Mouse (Mus musculus): ENCODE data around the gene Ppm1d. TPM values are rescaled to one million over a fixed set of nuclear protein-coding genes. Genes with fewer than 3 reads are reported as not detected.
A peak's percentile ranks its signal among the peaks of the same experiment; 100 is the strongest.

Gene Ppm1d
- 10 to 100 TPM; 16.2 to 16.6 TPM for total RNA-seq (2021)
- long read RNA-seq, experiment 1, transcript Ppm1d-201 (6 exons, 2,899 nt): major isoform, 17 of 22 reads
- long read RNA-seq, experiment 1, partial matches to known transcripts: 3 of 22 reads
- long read RNA-seq, experiment 1, other reads (novel, unspliced or antisense): 2 of 22 reads
- long read RNA-seq, experiment 2, transcript Ppm1d-201 (6 exons, 2,899 nt): major isoform, 10 of 11 reads
- long read RNA-seq, experiment 2, partial matches to known transcripts: 1 of 11 reads
- long read RNA-seq, experiment 2, other reads (novel, unspliced or antisense): 0 of 11 reads

DNA sequence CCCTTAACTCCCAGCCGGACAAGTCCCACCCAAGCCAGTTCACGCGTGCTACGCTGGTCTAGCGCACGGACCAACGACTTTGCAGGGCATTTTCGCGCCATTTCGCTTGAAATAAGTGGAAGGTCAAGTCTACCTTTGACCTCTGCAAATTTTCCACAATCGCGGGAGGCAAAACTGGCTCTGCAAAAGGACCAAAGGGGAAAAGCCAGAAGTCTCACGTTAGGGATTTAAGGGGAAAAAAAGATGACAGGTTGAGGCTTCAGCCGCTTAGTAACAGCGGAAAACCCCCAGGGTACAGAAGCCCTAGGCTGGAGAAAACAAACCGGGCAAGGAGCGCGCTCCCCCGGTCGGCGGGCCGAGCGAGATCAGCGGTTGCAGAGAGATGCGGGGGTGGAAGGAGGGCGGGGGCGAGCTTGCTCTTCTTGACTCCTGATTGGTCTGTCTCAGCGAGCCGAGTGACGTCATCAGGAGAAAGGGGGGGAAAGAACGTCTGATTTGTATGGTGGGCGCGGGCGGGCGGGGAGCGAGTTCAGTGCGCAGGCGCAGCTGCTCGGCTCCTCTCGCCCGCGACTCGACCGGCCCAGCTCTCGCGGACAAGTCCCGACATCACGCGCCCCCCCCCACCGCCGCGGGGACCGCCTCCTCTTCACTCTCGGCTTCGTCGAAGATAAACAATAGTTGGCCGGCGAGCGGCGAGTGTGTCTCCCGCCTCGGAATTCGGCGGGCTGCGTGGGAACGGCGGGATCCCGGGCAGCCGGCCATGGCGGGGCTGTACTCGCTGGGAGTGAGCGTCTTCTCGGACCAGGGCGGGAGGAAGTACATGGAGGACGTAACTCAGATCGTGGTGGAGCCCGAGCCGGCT, at the start of gene Ppm1d:
Gene Ppm1d (plus strand): TSS at position 532 of the 862 bp plus-strand sequence.
- peak; percentile 97 to 99 for DNase-seq

DNA sequence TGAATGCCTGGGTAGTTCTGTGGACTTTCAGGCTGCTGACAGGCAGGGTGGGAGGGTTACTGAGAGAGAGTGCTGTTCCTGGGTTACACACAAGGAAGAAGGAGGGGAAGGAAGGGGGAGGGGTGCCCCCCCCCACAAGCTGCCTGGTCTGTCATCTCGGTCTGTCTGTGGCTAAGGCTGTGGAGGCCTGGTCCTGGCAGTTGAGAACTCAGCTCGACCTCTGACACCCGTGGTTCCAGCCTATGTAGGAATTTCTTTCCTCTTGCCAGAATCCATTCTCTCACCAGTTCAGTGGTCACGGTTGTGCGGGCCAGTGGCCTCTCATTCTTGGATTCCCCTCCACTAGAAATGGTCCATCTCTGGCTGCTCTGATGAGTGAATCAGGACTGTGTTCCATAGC, 46.4 kb upstream of the Ppm1d start:
- DNase-seq: no peak

DNA sequence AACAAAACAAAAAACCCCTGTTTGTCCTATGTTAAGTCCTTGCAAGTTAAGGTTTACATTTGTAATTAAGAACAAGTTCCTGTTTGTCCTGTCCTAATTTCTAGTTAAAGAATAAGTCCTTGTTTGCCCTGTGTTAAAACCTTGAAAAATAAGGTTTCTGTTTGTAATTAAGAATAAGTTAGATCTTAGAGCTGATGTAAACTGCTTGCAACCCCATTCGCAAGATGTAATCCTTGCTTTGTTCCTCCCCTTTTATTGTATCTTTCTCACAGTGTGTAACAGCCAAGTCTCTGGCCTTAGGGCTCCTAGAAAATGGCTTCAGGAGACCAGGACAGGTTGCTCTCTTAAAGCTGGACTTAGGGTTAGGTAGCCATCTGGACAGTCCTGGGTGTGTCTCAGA, 43.7 kb upstream of the Ppm1d start:
- no peak for DNase-seq

DNA sequence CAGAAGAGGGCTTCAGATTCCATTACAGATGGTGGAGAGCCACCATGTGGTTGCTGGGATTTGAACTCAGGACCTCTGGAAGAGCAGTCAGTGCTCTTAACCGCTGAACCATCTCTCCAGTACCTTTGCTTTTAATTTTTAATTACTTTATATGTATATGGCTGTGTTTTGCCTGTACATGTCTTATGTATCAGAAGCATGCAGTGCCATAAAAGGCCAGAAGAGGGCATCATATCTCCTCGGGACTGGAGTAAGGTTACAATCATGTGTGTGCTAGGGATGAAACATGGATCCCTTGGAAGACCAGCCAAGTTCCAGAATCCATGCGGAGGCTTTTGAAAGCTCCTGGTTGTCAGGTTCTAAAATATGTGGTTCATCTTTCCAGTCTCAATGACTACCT, 40.4 kb upstream of the Ppm1d start:
- DNase-seq: peak; percentile 44 to 67

DNA sequence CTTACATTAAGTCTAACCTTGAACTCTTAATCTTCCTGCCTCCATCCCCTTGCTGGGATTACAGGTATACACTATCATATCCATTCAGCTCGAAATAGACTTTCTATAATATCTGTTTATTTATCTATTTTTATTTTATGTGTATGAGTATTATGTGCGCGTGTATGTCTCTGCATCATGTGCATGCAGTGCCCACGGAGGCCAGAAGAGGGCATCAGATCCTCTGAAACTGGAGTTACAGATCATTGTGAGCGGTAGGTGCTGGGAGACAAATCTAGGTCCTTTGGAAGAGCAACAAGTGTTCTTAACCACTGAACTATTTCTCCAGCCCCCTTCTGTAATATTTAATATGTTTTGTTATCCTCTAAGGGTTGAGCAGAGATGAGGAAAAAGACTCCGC, 37.7 kb upstream of the Ppm1d start:
- DNase-seq: no peak

DNA sequence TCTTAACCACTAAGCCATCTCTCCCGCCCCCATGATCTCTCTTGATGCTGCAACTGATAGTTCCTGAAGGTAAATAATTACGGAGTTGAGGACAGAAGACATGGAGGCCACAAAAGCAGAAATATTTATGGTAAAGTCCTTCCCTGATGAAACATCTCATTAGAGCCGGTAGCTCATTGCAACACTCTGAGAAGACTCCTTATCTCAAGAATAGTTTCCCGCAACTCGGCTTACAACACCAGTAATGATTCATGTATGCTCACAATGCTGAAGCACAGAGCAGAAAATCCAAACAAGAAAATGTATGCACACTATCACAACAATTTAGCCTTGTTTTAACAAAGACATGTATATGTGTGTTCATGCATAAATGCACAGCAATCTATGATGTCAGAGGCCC, 35.9 kb upstream of the Ppm1d start:
- no peak for DNase-seq

DNA sequence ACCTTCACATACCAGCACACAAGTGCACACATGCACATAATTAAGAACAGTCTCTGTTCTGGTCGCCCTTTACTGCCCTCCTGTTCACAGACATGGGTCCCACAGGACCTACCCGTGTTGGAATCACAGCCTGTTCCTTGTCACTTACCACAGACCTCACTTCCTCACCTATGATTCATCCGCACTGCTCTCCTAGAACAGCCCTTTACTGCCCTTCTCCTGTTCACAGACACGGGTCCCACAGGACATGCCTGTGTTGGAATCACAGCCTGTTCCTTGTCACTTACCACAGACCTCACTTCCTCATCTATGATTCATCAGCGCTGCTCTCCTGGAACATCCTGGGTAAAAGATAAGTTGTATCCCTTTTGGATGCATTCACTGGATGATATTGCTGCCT, 33.4 kb upstream of the Ppm1d start:
- no peak for DNase-seq

DNA sequence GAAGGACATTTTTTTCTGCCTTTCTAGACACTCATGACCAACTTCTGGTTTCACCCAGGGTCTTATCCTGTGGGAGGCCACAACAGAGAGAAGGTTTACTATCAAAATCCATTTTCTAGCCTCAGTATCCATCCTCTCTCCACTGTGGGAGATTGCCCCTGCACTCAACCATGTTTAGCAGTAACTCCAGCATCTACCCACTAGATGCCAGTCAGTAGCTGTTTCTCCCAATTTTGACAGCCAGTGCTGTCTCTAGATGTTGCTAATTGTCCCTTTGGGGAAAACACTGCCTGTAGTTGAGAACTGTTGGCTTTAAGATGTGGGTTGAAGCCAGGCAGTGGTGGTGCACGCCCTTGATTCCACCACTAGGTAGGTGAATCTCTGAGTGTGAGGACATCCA, 32.9 kb upstream of the Ppm1d start:
- no peak for DNase-seq

DNA sequence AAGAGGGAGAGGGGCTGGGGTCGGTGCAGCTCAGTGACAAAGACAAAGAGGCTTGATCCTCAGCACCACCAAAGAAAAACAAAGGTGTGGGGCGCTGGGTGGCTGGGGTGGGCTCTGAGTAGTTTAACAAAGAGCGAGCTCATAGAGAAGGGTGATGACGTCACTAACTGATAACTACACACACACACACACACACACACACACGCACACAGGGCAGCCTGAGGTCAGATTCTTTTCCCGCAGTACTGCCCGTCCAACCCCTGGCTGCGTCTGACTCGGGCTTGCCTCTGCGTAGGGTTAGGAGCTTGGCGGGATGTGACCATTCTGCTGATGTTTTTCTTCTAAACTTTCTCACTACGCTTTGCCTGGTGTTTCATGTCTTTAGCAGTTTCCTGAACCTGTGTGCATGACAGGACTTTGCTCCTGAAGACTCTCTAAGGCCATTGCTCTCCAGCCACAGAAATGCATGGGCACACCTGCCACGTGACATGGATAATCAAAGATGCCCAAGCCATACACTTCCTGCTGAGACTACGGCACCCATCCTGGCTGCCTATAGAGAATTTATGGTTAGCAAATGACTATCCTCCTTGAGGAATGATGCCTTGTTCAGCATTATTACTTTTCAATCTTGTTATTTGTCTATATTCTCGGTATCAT, 29.7 kb upstream of the Ppm1d start:
- DNase-seq: no peak

DNA sequence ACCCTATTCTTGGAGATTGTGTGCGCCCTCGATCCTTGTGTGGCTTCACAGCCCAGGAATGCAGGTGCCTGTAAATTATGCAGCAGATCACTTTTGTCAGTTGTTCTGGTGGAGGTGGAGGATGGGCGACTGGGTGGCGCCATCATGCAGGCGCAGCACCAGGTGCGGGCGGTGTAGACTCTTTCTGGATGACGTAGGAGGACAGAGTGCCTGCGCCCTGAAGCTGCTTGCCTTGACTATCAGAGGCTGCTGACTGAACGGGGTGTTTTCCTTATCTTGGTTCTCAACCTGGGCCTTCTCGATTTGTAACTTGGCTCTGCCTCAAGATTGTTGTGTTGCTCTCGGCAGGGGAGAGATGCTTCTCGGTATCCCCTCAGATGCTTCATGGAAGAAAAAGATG, 13.1 kb upstream of the Ppm1d start:
- DNase-seq: no peak

DNA sequence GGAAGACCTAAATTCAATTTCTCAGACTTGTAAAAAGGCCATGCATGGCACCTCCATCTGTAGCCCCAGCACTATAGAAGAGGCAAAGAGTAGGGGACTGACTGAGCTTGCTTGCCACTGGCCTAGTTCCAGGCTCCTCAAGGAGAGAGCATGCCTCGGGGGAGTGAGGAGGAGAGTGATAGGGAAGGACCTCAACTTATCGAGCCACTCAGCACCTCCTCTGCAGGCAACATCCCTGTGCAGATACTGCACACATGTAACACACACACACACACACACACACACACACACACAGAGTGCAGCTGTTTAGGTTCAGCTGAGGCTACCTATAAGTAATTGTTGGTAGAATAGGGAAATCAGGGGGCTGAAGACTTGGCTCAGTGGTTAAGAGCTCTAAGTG, 11.2 kb upstream of the Ppm1d start:
- no peak for DNase-seq

DNA sequence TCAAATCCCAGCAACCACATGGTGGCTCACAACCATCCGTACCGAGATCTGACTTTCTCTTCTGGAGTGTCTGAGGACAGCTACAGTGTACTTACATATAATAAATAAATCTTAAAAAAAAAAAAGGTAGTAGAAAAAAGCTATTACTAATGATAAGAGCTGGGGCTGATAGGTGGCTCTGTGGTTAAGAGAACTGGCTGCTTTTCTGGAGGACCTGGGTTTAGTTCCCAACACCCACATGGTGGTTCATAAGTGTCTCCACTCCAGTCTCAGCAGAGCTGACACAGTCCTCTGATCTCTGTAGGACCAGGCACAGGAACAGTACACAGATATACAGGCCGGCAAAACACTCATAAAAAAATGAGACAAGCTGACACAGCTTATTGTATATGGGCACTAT, 9.9 kb upstream of the Ppm1d start:
- no peak for DNase-seq

DNA sequence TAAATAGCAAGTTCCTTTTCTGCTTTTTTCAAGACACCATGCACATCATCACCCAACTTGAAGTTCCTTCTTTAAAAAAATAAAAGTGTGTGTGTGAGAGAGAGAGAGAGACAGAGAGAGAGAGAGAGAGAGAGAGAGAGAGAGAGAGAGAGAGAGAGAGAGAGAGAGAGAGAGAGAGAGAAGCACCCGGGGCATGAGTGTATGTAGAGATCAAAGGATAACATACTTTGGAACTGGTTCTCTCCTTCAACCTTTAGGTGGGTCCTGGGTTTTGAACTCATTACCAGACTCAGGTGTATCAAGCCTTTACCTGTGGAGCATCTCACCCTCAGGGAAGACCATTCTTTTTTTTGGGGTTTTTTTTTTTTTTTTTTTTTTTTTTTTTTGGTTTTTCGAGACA, 9.2 kb upstream of the Ppm1d start:
- no peak for DNase-seq

DNA sequence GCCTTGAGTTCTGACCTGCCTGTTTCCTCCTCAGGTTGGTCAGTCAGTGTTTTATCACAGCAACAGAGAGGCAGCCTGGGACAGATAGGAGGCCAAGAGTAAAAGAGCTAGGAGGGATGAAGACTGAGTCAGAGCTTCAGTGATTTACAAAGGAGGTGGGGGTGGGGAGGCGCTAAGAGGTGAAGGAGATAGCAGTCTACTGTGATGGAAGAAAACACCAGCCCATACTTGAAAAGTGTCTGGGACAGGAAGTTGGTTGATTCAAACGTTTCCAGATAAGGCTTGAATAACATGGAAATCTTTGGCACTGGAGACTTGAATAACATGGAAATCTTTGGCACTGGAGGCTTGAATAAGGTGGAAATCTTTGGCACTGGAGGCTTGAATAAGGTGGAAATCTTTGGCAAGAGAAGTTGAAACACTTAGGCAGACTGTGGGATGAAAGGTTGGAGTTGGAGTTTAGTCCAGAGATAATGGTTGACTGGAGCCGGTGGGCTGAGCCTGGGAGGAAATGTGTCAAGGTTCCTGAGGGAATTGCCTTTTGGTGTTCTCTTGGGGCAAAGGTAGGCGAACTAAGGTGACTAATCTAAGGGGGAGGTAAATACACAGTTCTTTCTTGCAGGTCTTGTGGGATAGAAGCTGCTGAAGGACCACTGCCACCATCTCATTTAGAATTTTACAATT, 4.3 kb upstream of the Ppm1d start:
- DNase-seq: no peak

DNA sequence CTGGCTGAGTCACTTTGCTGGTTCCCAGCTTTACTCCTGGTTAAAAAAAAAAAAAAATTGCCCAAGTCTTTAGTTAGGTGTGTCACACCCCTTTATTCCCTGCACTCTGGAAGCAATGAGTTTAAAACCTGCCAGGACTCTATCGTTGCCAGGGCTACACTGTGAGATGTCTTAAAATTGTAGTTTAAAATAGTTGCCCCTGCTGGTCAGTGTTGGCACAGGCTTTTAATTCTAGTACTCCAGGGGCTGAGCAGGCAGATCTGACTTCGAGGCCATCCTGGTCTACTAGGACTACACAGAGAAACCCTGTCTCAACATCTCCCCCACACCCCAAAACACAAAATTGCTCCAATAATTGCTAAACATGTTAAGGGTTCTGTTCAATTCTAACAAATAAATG, 2.2 kb upstream of the Ppm1d start:
- DNase-seq: no peak

DNA sequence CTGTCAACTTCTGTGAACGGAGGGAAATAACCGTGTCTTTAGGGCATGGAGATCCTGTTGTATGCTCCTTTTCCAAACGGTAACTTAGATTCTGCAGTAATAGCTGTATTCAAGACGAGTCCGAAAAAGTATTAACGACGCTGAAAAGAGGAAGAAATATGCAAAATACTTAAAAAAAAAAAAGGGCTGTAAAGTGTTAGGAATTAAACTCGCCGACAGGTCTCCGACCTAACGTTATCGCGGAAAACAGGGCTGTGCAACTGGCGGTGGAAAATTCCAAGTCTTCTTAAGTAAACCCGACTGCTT, 684 bp upstream of the Ppm1d start:
- DNase-seq: no peak

DNA sequence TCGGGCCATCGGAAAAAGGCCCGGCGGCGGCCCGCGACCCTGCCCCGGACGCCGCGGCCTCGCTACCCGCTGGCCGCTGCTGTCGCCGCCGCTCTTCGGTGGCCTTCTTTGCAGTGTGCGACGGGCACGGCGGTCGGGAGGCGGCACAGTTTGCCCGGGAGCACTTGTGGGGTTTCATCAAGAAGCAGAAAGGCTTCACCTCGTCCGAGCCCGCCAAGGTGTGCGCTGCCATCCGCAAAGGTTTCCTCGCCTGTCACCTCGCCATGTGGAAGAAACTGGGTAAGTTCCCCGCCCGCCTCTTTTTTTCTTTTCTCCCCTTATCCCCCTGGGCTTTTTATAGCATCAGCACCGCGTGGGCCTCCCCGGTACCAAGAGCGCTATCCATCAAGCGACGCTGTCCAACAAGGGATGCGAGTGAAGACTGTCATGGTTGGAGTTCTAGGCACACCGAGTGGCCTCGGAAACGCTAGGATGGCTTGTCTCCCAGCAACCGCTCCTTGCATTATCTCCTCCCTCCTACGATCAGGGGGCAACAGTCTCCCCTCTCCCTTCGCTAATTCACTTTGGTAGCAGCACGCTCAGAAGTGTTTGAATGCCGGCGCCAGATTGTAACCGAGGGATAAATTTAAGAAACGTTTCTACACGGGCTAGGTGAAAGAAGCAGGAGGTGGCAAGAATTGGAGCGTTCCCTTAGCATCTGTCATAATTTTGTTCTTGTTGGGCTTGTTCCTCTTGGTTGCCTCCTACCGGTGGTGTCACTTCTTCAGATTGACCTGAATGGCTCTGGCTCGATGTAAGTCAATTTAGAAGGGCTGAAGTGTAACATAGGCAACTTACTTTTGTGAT, 824 bp downstream of the Ppm1d start:
- peak; percentile 53 to 65 for DNase-seq

DNA sequence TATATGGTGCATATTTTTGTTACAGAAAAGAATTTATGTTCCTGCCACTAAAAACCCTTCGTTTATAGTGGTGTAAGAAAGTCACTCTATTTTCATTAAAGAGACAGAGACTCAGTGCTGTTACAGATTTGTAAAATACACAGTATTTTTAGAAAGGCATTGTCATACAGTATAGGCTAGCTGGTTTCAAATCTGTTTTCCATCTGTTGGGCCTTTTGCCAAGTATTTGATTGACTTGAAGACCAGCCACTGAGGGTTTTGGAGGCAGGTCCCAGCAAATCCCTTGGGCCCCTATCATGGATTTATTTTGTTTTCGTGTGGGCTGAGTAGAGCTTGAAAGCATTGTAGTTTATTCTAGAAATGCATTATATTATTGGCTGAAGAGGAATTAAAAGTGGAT, 1.8 kb downstream of the Ppm1d start:
- DNase-seq: peak; percentile 54 to 68

DNA sequence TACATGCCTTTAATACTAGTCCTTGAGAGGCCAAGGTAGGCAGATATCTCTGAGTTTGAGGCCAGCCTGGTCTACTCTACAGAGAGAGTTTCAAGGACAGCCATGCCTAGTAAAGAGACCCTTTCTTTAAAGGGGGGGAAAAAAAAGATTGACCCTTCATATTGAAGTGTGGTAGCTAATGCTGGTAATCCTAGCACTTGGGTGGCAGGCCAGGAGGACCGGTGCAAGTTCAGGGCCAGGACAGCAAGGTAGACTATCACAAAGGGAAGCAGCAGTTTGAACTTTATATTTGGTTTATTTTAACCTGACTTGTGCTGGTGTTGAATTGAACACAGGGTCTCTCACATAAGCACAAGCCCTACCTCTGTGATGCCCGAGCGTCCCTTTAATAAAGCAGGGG, 2.3 kb downstream of the Ppm1d start:
- no peak for DNase-seq

DNA sequence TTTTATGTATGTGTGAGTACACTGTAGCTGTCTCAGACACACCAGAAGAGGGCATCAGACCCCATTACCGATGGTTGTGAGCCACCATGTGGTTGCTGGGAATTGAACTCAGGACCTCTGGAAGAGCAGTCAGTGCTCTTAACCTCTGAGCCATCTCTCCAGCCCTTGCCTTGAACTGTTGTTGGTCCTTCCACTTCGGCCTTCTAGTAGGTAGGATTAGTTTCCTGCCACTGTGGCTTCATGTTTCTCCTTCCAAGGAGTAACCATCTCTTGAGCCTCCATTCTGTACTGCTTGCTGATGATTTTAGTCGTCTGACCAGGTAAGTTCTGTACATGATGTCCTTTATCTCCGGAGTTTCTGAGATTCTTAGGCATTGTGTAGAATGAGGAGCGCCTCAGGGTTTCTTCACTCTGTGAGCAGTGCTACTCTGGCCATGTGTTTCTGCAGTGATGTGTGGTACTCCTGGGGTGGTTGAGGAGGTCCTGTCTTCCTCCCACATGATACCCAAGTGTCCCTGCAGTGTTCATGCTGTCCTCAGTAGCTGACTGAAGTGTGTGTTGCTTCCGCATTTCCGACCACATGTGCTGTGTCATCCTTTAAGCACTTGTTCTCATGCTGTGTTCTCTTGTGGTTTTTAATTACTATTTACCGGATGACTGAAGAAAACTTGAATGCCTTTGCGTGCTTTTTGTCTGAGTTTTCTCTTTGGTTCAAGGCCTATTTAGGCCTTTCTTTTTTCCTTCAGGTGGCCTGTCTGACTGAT, 12.7 kb downstream of the Ppm1d start:
- no peak for DNase-seq

DNA sequence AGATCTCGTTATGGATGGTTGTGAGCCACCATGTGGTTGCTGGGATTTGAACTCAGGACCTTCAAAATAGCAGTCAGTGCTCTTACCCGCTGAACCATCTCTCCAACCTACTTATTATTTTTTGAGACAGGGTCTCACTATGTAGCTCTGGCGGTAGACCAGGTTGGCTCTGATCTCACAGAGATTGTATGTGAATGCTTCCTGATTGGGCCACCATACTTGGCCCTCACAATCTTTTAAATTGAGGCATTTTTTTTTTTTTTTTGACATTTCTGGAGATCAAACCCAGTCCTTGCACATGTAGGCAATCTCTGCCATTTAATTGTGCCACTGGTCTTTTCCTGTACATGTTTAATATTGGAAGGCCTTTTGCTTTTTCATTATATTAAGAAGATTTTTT, 17.7 kb downstream of the Ppm1d start:
- DNase-seq: no peak
